Mouse (Mus musculus): ENCODE data around the gene Pou2f3. TPM values are rescaled to one million over a fixed set of nuclear protein-coding genes. Genes with fewer than 3 reads are reported as not detected.

Pou2f3 gene
- polyA plus RNA-seq, 1 experiment from 2014 or later: not detected

DNA sequence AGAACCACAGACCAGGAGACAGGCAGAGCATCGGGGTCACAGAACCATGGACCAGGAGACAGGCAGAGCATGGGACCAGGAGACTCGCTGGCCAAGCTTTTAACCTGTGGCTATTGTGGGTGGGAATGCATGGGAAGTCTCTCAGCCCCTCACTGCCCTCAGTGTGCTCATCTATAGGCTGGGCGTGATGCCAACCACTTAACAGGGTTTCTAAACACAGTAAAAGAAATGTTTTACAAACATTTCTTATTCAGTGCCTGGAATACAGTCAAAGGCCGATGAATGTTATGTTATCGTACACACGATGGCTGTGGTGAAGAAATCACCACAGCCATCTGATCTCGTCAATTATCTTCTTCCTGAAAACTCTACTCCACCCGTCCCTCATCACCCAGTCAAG, 43.1 kb downstream of the Pou2f3 start:
- Histone ChIP-seq H3K9ac (ENCODE audit: low read depth, low read length) (no peak overlapping the region), H3K9me3 (ENCODE audit: control insufficient read depth, low read length) (no peaks in the 10 kb centered on the region), H3K4me3 (ENCODE audit: low read depth, low read length) (no peak overlapping the region), H3K27ac (ENCODE audit: low read depth, low read length) (no peak overlapping the region), H3K4me2 (replicated peaks; ENCODE audit: low read depth, low read length) (no peak overlapping the region), H3K4me1 (replicated peaks; ENCODE audit: control insufficient read depth, insufficient read depth, low read length) (no peaks in the 10 kb centered on the region), H3K27me3 (ENCODE audit: control insufficient read depth, insufficient read depth, low read length) (no peaks in the 10 kb centered on the region), H3K36me3 (ENCODE audit: control insufficient read depth, insufficient read depth, low read length) (no peaks in the 10 kb centered on the region)
- WGBS: 87% methylated on average over 8 of the region's 8 CpGs
- DNase-seq (ENCODE audit: low spot score): no peak
- ATAC-seq (ENCODE audit: low FRiP score): no peak

DNA sequence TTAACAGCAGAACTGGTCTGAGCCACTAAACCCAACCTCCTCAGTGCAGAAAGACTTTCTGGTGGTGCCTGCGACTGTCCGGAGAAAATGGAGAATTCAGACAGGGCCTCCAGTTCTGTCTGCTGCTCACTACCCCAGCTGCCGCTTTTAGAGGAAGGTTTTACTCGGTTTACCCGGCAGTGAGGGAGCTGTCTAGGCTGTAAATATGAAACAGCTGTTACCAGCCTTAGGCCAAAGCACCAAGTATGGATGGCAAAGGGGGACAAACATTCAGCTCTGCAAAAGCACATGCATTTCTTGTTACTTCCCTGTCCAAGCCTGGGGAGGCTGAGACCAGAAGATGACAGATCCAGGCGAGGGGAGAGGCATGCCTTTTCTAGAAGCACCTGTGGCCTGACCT, 43.8 kb downstream of the Pou2f3 start:
- ATAC-seq (ENCODE audit: low FRiP score): no peak

DNA sequence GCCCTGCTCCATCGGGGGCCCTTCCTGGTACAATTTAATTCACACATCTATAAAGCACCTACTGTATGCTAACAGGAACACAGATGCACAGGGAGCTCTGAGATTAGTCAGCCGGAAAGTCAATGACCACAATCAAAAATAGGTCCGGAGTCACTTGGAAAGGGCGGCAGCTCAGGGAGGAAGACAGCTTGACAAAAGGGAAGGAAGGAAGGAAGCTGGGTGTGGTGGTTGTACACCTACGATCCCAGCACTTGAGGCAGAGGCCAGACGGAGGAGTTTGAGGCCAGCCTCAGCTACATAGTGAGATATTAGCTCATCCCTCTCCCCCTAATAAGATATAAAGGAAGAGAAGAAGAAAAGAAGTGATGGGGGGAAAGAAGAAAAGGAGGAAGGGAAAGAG, 54.2 kb downstream of the Pou2f3 start:
- 86% methylated on average over 6 of the region's 6 CpGs for WGBS
- H3K9me3 ChIP-seq (ENCODE audit: control insufficient read depth, low read length): no peaks in the 10 kb centered on the region
- no peaks in the 10 kb centered on the region for H3K36me3 ChIP-seq (ENCODE audit: control insufficient read depth, insufficient read depth, low read length)
- DNase-seq (ENCODE audit: low spot score): no peak
- H3K9ac ChIP-seq (ENCODE audit: low read depth, low read length): no peak overlapping the region
- no peak for ATAC-seq (ENCODE audit: low FRiP score)
- H3K4me2 ChIP-seq (replicated peaks; ENCODE audit: low read depth, low read length): no peak overlapping the region
- no peaks in the 10 kb centered on the region for H3K27me3 ChIP-seq (ENCODE audit: control insufficient read depth, insufficient read depth, low read length)
- no peak overlapping the region for H3K4me3 ChIP-seq (ENCODE audit: low read depth, low read length)
- no peaks in the 10 kb centered on the region for H3K4me1 ChIP-seq (replicated peaks; ENCODE audit: control insufficient read depth, insufficient read depth, low read length)
- no peak overlapping the region for H3K27ac ChIP-seq (ENCODE audit: low read depth, low read length)

More for the DNA sequence above, 43.8 kb downstream of the Pou2f3 start:
- H3K9ac ChIP-seq (ENCODE audit: low read depth, low read length): no peak overlapping the region
- H3K4me2 ChIP-seq (replicated peaks; ENCODE audit: low read depth, low read length): no peak overlapping the region
- H3K27ac ChIP-seq (ENCODE audit: low read depth, low read length): no peak overlapping the region
- no peaks in the 10 kb centered on the region for H3K4me1 ChIP-seq (replicated peaks; ENCODE audit: control insufficient read depth, insufficient read depth, low read length)
- no peaks in the 10 kb centered on the region for H3K27me3 ChIP-seq (ENCODE audit: control insufficient read depth, insufficient read depth, low read length)
- no peak for DNase-seq (ENCODE audit: low spot score)
- H3K36me3 ChIP-seq (ENCODE audit: control insufficient read depth, insufficient read depth, low read length): no peaks in the 10 kb centered on the region
- WGBS: 79% methylated on average over 6 of the region's 6 CpGs
- no peaks in the 10 kb centered on the region for H3K9me3 ChIP-seq (ENCODE audit: control insufficient read depth, low read length)
- no peak overlapping the region for H3K4me3 ChIP-seq (ENCODE audit: low read depth, low read length)

DNA sequence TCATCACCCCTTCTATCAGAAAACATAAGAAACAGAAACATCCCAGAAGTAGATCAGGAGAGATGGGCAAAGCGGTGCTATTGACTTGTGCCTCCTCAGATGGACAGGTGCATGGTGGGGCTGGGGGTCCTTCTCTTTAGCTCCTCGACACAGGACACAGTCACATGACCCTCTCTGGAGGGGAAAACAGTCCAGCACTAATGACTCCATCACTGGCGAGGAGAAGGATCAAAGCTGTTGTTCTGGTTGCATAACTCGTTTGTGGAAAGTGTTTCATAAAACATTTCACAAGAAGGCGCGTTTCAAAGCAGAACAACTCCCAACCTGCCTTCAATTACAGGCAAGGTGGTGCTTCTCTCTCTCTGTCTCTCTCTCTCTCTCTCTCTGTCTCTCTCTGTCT, 58.4 kb downstream of the Pou2f3 start:
- Histone ChIP-seq H3K4me3 (ENCODE audit: low read depth, low read length) (no peak overlapping the region), H3K4me2 (replicated peaks; ENCODE audit: low read depth, low read length) (no peak overlapping the region), H3K9me3 (ENCODE audit: control insufficient read depth, low read length) (no peaks in the 10 kb centered on the region), H3K27me3 (ENCODE audit: control insufficient read depth, insufficient read depth, low read length) (no peaks in the 10 kb centered on the region), H3K36me3 (ENCODE audit: control insufficient read depth, insufficient read depth, low read length) (no peaks in the 10 kb centered on the region), H3K27ac (ENCODE audit: low read depth, low read length) (no peak overlapping the region), H3K9ac (ENCODE audit: low read depth, low read length) (no peak overlapping the region), H3K4me1 (replicated peaks; ENCODE audit: control insufficient read depth, insufficient read depth, low read length) (no peaks in the 10 kb centered on the region)
- ATAC-seq (ENCODE audit: low FRiP score) (no peak), DNase-seq (ENCODE audit: low spot score) (no peak)
- WGBS: 81% methylated on average over 6 of the region's 6 CpGs

DNA sequence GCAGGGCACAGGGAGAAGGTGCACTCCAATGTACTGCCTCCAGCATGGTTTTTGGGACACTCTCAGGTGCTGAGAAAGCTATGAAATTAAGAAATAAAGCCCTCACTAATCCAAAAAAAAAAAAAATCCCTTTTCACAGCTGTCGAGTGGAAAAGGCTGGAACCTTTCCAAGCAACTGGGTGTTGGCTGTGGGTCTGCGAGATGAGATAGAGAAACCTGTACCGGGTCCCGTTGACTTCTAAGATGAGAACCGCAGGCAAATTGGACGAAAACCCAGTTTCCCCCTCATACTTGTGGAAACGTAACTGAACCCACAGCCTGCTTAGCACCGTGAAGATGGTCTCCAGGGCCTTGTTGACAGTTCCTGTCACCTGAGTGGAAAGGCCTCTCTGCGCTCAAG, 59.2 kb downstream of the Pou2f3 start:
- Histone ChIP-seq H3K9me3 (ENCODE audit: control insufficient read depth, low read length) (no peaks in the 10 kb centered on the region), H3K27me3 (ENCODE audit: control insufficient read depth, insufficient read depth, low read length) (no peaks in the 10 kb centered on the region), H3K9ac (ENCODE audit: low read depth, low read length) (no peak overlapping the region), H3K27ac (ENCODE audit: low read depth, low read length) (no peak overlapping the region), H3K36me3 (ENCODE audit: control insufficient read depth, insufficient read depth, low read length) (no peaks in the 10 kb centered on the region), H3K4me1 (replicated peaks; ENCODE audit: control insufficient read depth, insufficient read depth, low read length) (no peaks in the 10 kb centered on the region), H3K4me3 (ENCODE audit: low read depth, low read length) (no peak overlapping the region), H3K4me2 (replicated peaks; ENCODE audit: low read depth, low read length) (no peak overlapping the region)
- DNase-seq (ENCODE audit: low spot score) (no peak), ATAC-seq (ENCODE audit: low FRiP score) (no peak)
- 77% methylated on average over 9 of the region's 9 CpGs for WGBS

DNA sequence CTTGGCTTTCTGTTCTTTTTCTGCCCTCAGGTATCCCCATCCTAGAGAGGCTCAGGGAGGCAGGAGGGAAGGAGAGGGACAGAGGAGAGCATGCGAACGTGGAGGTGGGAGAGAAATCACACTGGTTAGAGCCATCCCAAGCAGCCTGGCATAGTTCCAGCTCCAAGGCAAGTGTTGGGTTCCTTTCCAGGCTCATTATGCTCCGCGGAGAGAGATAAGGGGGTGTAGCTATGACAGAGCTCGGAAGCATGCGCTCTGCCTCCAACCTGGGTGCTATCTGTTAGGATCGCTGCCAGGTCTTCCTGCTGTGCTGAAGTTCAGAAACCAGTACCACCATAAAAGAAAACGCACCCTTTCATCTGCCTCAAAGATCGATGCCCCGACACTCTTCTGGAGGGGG, 60.1 kb downstream of the Pou2f3 start:
- H3K27me3 ChIP-seq (ENCODE audit: control insufficient read depth, insufficient read depth, low read length): no peaks in the 10 kb centered on the region
- H3K4me2 ChIP-seq (replicated peaks; ENCODE audit: low read depth, low read length): no peak overlapping the region
- no peak overlapping the region for H3K4me3 ChIP-seq (ENCODE audit: low read depth, low read length)
- H3K27ac ChIP-seq (ENCODE audit: low read depth, low read length): no peak overlapping the region
- no peak overlapping the region for H3K9ac ChIP-seq (ENCODE audit: low read depth, low read length)
- no peaks in the 10 kb centered on the region for H3K4me1 ChIP-seq (replicated peaks; ENCODE audit: control insufficient read depth, insufficient read depth, low read length)
- no peak for DNase-seq (ENCODE audit: low spot score)
- WGBS: 60% methylated on average over 10 of the region's 10 CpGs
- ATAC-seq (ENCODE audit: low FRiP score): no peak
- no peaks in the 10 kb centered on the region for H3K36me3 ChIP-seq (ENCODE audit: control insufficient read depth, insufficient read depth, low read length)
- H3K9me3 ChIP-seq (ENCODE audit: control insufficient read depth, low read length): no peaks in the 10 kb centered on the region

DNA sequence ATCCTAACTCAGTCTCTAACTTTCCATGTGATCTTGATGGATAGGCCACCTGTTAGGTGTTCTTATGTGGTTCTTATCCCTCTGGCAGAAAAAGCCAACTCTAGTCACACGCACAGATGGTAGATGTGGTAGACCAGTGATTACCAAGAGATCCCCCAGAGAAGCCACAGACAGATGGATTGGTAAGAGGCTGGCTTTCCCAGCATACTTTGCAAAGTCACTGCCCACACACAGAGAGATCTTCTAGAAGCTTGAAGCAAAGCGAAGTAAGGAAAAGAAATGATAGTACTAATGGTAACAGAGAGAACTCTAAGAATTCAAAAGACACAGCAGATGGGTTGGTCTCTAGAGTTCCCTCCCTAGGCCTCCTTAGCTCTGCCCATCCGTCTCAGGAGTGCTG, 60.7 kb downstream of the Pou2f3 start:
- H3K9me3 ChIP-seq (ENCODE audit: control insufficient read depth, low read length): no peaks in the 10 kb centered on the region
- no peaks in the 10 kb centered on the region for H3K36me3 ChIP-seq (ENCODE audit: control insufficient read depth, insufficient read depth, low read length)
- no peaks in the 10 kb centered on the region for H3K27me3 ChIP-seq (ENCODE audit: control insufficient read depth, insufficient read depth, low read length)
- no peaks in the 10 kb centered on the region for H3K4me1 ChIP-seq (replicated peaks; ENCODE audit: control insufficient read depth, insufficient read depth, low read length)
- no peak overlapping the region for H3K9ac ChIP-seq (ENCODE audit: low read depth, low read length)
- no peak overlapping the region for H3K27ac ChIP-seq (ENCODE audit: low read depth, low read length)
- no peak overlapping the region for H3K4me2 ChIP-seq (replicated peaks; ENCODE audit: low read depth, low read length)
- 85% methylated on average over 3 of the region's 3 CpGs for WGBS
- DNase-seq (ENCODE audit: low spot score): no peak
- H3K4me3 ChIP-seq (ENCODE audit: low read depth, low read length): no peak overlapping the region
- ATAC-seq (ENCODE audit: low FRiP score): no peak

DNA sequence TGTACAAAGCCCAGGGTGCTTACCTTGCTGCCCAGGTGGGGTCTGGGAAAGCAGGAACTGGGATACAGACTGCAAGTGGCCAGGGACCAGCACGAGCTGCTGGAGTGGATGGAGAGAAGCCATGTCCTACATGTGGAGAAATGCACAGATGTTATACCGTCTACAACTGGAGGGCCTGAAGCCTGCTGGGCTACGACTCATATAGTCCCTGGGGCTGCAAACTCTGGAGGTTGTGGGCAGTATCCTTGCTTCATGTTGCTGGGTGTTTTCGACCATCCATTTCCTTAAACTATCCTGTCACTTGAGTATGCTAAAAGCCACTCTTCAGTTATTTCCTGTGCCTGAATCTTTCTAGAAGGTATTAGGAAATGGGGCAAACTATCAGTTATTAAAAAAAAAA, 65.0 kb downstream of the Pou2f3 start:
- Histone ChIP-seq H3K27ac (ENCODE audit: low read depth, low read length) (no peak overlapping the region), H3K36me3 (ENCODE audit: control insufficient read depth, insufficient read depth, low read length) (no peaks in the 10 kb centered on the region), H3K4me1 (replicated peaks; ENCODE audit: control insufficient read depth, insufficient read depth, low read length) (no peaks in the 10 kb centered on the region), H3K4me3 (ENCODE audit: low read depth, low read length) (no peak overlapping the region), H3K27me3 (ENCODE audit: control insufficient read depth, insufficient read depth, low read length) (no peaks in the 10 kb centered on the region), H3K4me2 (replicated peaks; ENCODE audit: low read depth, low read length) (no peak overlapping the region), H3K9ac (ENCODE audit: low read depth, low read length) (no peak overlapping the region), H3K9me3 (ENCODE audit: control insufficient read depth, low read length) (no peaks in the 10 kb centered on the region)
- ATAC-seq (ENCODE audit: low FRiP score) (no peak), DNase-seq (ENCODE audit: low spot score) (no peak)
- WGBS: 89% methylated on average over 4 of the region's 4 CpGs

DNA sequence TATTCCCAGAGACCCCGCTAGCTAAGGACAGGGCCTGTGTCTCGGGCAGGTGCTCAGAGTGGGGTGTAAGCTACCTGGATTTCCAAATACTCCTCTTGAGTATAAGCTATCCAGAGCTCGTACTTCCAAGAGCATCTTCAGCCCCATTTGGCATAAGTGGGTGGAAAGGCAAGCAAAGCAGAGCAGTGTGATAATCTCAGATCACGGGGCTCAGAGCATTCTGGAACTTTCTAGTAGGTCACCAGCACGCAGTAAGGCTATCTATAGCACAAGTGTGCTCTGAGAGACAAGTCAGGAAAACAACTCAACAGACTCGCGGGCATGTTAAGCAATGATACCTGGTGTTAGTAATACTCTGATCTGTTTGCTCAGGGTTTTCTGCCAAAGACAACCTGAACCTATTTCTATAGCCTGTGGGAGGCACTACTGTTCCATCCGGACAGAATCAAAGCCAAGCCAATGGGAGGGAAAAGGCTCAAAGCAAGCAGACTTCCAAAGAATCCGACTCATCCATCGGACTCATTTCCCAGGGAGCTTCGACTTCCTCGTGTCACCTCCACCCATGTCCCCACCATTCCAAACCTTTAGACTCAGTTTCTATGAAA, 65.9 kb downstream of the Pou2f3 start:
- H3K4me3 ChIP-seq (ENCODE audit: low read depth, low read length): no peak overlapping the region
- no peaks in the 10 kb centered on the region for H3K36me3 ChIP-seq (ENCODE audit: control insufficient read depth, insufficient read depth, low read length)
- no peaks in the 10 kb centered on the region for H3K27me3 ChIP-seq (ENCODE audit: control insufficient read depth, insufficient read depth, low read length)
- DNase-seq (ENCODE audit: low spot score): no peak
- WGBS: 75% methylated on average over 12 of the region's 12 CpGs
- no peaks in the 10 kb centered on the region for H3K9me3 ChIP-seq (ENCODE audit: control insufficient read depth, low read length)
- H3K9ac ChIP-seq (ENCODE audit: low read depth, low read length): no peak overlapping the region
- no peak overlapping the region for H3K27ac ChIP-seq (ENCODE audit: low read depth, low read length)
- no peak overlapping the region for H3K4me2 ChIP-seq (replicated peaks; ENCODE audit: low read depth, low read length)
- H3K4me1 ChIP-seq (replicated peaks; ENCODE audit: control insufficient read depth, insufficient read depth, low read length): no peaks in the 10 kb centered on the region
- no peak for ATAC-seq (ENCODE audit: low FRiP score)
